Mouse (Mus musculus): ENCODE results near the gene Stt3a.

The Stt3a gene

GRCm38 (mm10) chr9:36767203-36768143, at the start of gene Stt3a:
Gene Stt3a, minus strand, starts transcription at chr9:36767679.
- DNase-seq (ENCODE audit: low spot score) = peak; percentile 79

- no peak for DNase-seq (ENCODE audit: low spot score)
Measured at GRCm38 (mm10) chr9:36814486-36814885, 47.0 kb upstream of the Stt3a start.

GRCm38 (mm10) chr9:36808126-36808785, 40.8 kb upstream of the Stt3a start:
- no peak for DNase-seq (ENCODE audit: low spot score)

GRCm38 (mm10) chr9:36805256-36805975, 37.9 kb upstream of the Stt3a start:
- no peak for DNase-seq (ENCODE audit: low spot score)

- no peak for DNase-seq (ENCODE audit: low spot score)
Measured at GRCm38 (mm10) chr9:36803926-36804325, 36.4 kb upstream of the Stt3a start.

GRCm38 (mm10) chr9:36803386-36803785, 35.9 kb upstream of the Stt3a start:
- DNase-seq (ENCODE audit: low spot score) = no peak

- DNase-seq (ENCODE audit: low spot score) = no peak
Measured at GRCm38 (mm10) chr9:36802951-36803350, 35.5 kb upstream of the Stt3a start.

- DNase-seq (ENCODE audit: low spot score) = no peak
Measured at GRCm38 (mm10) chr9:36801961-36802360, 34.5 kb upstream of the Stt3a start.

- peak; percentile 86 for DNase-seq (ENCODE audit: low spot score)
Measured at GRCm38 (mm10) chr9:36796781-36797555, 29.5 kb upstream of the Stt3a start, which contains the start of gene Ei24. Gene Ei24, minus strand, starts transcription at chr9:36797393.

GRCm38 (mm10) chr9:36796224-36796623, 28.7 kb upstream of the Stt3a start:
- no peak for DNase-seq (ENCODE audit: low spot score)

- DNase-seq (ENCODE audit: low spot score) = no peak
Measured at GRCm38 (mm10) chr9:36795556-36795955, 28.1 kb upstream of the Stt3a start.

- DNase-seq (ENCODE audit: low spot score) = no peak
Measured at GRCm38 (mm10) chr9:36794487-36794886, 27.0 kb upstream of the Stt3a start.

- no peak for DNase-seq (ENCODE audit: low spot score)
Measured at GRCm38 (mm10) chr9:36792191-36792590, 24.7 kb upstream of the Stt3a start.

- no peak for DNase-seq (ENCODE audit: low spot score)
Measured at GRCm38 (mm10) chr9:36783921-36784320, 16.4 kb upstream of the Stt3a start.

GRCm38 (mm10) chr9:36769048-36769413, 1.6 kb upstream of the Stt3a start:
- no peak for DNase-seq (ENCODE audit: low spot score)

GRCm38 (mm10) chr9:36768156-36769047, 923 bp upstream of the Stt3a start:
- peak; percentile 44 for DNase-seq (ENCODE audit: low spot score)

GRCm38 (mm10) chr9:36764378-36764777, 3.1 kb downstream of the Stt3a start:
- DNase-seq (ENCODE audit: low spot score) = no peak

GRCm38 (mm10) chr9:36727034-36727755, 40.3 kb downstream of the Stt3a start, which contains the start of gene Chek1:
Gene Chek1, minus strand, starts transcription at chr9:36727065.
- no peak for DNase-seq (ENCODE audit: low spot score)

GRCm38 (mm10) chr9:36726131-36727033, 41.1 kb downstream of the Stt3a start:
- peak; percentile 87 for DNase-seq (ENCODE audit: low spot score)
